Mouse (Mus musculus) C2C12 (cell line): ENCODE results near the gene Plekha5. TPM values are rescaled to one million over a fixed set of nuclear protein-coding genes. Genes with fewer than 3 reads are reported as not detected.
A peak's percentile ranks its signal among the peaks of the same experiment; 100 is the strongest.
"Not testable (repeated sequence)": the region's sequence is repeated elsewhere in the genome, so short reads cannot be mapped to it uniquely, and the experiment has no call there.

Source experiments
- H3K27me3 ChIP-seq: one replicate; pipeline ENCODE4 v1.6.1; 2011; ENCODE audit not compliant: control insufficient read depth, insufficient read depth, insufficient read length
- H3K36me3 ChIP-seq: one replicate; pipeline ENCODE4 v1.6.1; 2011; ENCODE audit not compliant: control insufficient read depth, insufficient read depth
- H3K4me3 ChIP-seq: one replicate; pipeline ENCODE4 v1.5.1; 2011; ENCODE audit warnings: mild to moderate bottlenecking, control low read depth; ENCODE audit not compliant: poor library complexity, insufficient read depth, severe bottlenecking
- H3K79me2 ChIP-seq: one replicate; pipeline ENCODE4 v1.6.1; 2011; ENCODE audit not compliant: control insufficient read depth, insufficient read depth
- H3K79me3 ChIP-seq: one replicate; pipeline ENCODE4 v1.6.1; 2011; ENCODE audit warnings: low read depth, control low read depth
- H3ac ChIP-seq: one replicate; pipeline ENCODE3; 2011; ENCODE audit warnings: low read depth; ENCODE audit not compliant: control insufficient read depth, insufficient read length
- CEBPB ChIP-seq: IDR thresholded peaks from one replicate; pipeline ENCODE4 v1.6.1; 2011; ENCODE audit warnings: low read depth, mild to moderate bottlenecking, control low read depth, moderate library complexity
- CTCF ChIP-seq: IDR thresholded peaks from one replicate; pipeline ENCODE4 v1.5.1; 2011; ENCODE audit not compliant: control insufficient read depth, insufficient read depth, insufficient read length
- FOSL1 ChIP-seq: IDR thresholded peaks from one replicate; pipeline ENCODE4 v1.8.0; 2011; ENCODE audit warnings: mild to moderate bottlenecking, low read length; ENCODE audit not compliant: poor library complexity, insufficient read depth, severe bottlenecking
- MAX ChIP-seq: IDR thresholded peaks from one replicate; pipeline ENCODE4 v1.6.1; 2011; ENCODE audit warnings: mild to moderate bottlenecking, control low read depth
- MYOD1 ChIP-seq: IDR thresholded peaks from one replicate; pipeline ENCODE4 v1.6.1; 2011; ENCODE audit warnings: low read depth; ENCODE audit not compliant: control insufficient read depth, insufficient read length
- MYOG ChIP-seq: IDR thresholded peaks from one replicate; pipeline ENCODE4 v1.6.1; 2011; ENCODE audit not compliant: control insufficient read depth, insufficient read length; ENCODE audit errors: extremely low read depth
- USF1 ChIP-seq: IDR thresholded peaks from one replicate; pipeline ENCODE4 v1.6.1; 2011; ENCODE audit warnings: low read depth, mild to moderate bottlenecking, control low read depth, moderate library complexity
- polyA plus RNA-seq: library from polyadenylated mRNA; unstranded; fragments of >200 nt; fragmentation: generic; extraction: Trizol; gene quantifications from one replicate; pipeline ENCODE4 v1.2.1, GENCODE M21; 2012; ENCODE audit warnings: missing spikeins

Plekha5 gene
- polyA plus RNA-seq, 1 experiment = 13.1 TPM

DNA sequence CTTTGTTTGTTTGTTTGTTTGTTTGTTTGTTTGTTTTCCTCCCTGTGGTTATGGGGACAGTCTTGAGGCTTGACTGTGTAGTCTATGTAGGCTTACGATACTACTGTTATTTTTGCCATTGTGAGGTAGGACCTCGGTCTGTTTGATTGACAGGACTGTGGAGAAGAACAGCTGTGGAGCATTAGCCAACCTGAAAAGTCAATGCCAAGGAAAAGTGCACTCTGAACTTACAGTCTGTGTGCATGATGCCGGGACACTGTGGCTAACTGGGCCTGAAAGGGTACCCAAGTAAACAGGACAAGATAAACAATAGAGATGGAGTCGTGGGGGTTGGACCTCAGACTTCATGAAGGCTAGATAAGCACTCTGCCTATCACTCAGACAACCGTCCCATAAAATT, 98.0 kb downstream of the Plekha5 start:
- TF ChIP-seq USF1 (no peak), CTCF (no peak), MYOG (no peak), FOSL1 (no peak), MYOD1 (peak; percentile 94)
- Histone ChIP-seq H3ac (no peak overlapping the region), H3K4me3 (no peak overlapping the region), H3K36me3 (peaks cover 5% of the 10 kb centered on the region), H3K79me2 (peaks cover 55% of the 10 kb centered on the region), H3K79me3 (peaks cover 14% of the 10 kb centered on the region), H3K27me3 (no peaks in the 10 kb centered on the region)

DNA sequence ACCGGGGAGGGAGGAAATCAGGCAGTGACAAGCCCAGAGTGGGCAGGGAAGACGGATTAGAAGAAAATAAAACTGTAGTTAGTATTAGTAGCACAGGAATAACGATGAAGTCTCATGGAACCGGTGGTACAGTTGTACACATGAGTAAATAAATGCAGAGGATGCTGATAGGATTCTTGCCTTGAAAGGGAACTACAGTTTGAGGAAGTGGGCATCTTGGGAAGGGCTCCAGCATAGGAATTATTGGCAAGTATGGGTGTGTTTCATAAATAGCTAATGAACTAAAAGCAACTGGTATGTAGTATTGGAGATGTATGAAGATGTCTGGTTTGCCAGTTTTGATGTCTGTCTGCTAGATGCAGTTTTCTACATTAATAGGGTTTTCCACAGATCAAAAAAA, 99.7 kb downstream of the Plekha5 start:
- H3ac ChIP-seq = no peak overlapping the region
- H3K4me3 ChIP-seq = no peak overlapping the region
- H3K27me3 ChIP-seq = no peaks in the 10 kb centered on the region
- no peak for TF ChIP-seq FOSL1
- peaks cover 47% of the 10 kb centered on the region for H3K79me2 ChIP-seq
- peaks cover 5% of the 10 kb centered on the region for H3K36me3 ChIP-seq
- H3K79me3 ChIP-seq = peaks cover 8% of the 10 kb centered on the region

DNA sequence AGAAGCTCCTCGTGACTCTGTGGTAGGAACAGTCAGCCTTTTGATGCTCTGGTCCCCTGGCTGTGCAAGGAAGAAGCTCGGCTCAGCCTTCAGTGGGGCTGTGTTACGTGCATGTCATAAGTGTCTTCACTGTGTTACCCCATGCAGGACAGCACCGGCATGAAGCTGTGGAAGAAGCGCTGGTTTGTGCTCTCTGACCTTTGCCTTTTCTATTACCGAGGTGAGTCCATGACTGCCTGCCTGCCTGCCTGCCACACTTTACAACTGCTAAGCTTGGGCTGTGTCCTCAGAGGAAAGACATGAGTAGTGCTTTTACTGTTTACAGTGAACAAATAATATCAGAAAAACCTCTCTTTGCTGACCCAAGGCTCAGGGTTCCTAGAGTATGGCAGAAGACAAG, 104.6 kb downstream of the Plekha5 start:
- TF ChIP-seq CEBPB (no peak), USF1 (no peak), MYOD1 (no peak), FOSL1 (no peak), CTCF (no peak), MYOG (no peak), MAX (no peak)
- H3ac ChIP-seq = no peak overlapping the region

DNA sequence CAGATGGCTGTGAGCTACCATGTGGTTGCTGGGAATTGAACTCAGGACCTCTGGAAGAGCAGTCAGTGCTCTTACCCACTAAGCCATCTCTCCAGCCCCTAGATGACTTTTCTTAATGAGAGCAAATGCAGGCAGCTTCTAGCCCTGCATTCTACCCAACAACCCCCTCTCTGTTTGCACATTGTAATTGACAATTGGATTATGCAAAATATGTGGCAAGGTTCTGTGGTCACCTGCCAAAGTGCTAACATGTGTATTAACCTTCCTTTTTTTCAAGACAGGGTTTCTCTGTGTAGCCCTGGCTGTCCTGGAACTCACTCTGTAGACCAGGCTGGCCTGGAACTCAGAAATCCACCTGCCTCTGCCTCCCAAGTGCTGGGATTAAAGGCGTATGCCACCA, 109.0 kb downstream of the Plekha5 start:
- H3K4me3 ChIP-seq, H3K27me3 ChIP-seq, H3ac ChIP-seq, H3K79me3 ChIP-seq, H3K36me3 ChIP-seq, H3K79me2 ChIP-seq: not testable (repeated sequence)

More for the DNA sequence above, 104.6 kb downstream of the Plekha5 start:
- peaks cover 4% of the 10 kb centered on the region for H3K79me2 ChIP-seq
- no peak overlapping the region for H3K4me3 ChIP-seq
- peaks cover 13% of the 10 kb centered on the region for H3K36me3 ChIP-seq
- H3K79me3 ChIP-seq = no peaks in the 10 kb centered on the region
- H3K27me3 ChIP-seq = no peaks in the 10 kb centered on the region

DNA sequence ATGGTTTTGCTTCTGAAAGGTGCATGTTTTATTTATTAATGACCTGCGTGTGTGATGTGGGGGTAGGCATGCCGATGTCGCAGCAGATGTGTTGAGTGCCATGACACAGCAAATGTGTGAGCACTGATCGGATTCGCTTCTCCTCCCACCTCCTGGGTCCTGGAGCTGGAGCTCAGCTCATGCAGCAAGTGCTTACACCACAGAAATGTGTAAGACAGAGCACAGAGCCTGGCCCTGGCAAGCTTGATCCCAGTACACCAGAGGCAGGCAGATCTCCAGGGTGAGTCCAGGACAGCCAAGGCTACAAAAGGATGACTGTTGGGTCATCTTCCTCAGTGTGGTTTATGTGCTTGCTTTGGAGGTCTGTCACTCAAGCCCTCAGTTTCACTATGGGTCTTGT, 109.8 kb downstream of the Plekha5 start:
- no peaks in the 10 kb centered on the region for H3K79me2 ChIP-seq
- no peak overlapping the region for H3ac ChIP-seq
- no peaks in the 10 kb centered on the region for H3K27me3 ChIP-seq
- H3K36me3 ChIP-seq = peaks cover 8% of the 10 kb centered on the region
- H3K4me3 ChIP-seq = no peak overlapping the region
- TF ChIP-seq USF1 (no peak), CTCF (no peak), MAX (no peak), CEBPB (no peak)
- H3K79me3 ChIP-seq = no peaks in the 10 kb centered on the region

DNA sequence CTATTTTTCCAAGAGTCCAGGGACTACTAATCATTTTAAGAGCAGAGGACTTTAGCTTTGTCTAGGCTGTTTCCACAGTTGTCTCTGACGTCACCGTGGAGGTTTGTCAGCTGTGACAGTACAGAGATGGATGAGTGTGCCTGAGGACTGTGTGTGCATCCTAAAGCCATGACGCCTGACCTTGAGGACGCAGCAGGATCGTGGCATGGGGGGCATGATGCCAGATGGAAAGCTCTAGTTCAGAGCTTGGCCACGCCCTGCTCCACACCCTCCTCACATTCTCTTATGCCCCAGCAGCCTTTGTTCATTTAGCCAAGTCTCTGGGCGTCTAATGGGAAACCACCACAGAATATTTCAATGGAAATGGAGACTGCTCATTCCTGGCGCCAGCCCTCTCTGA, 111.7 kb downstream of the Plekha5 start:
- no peak overlapping the region for H3ac ChIP-seq
- no peaks in the 10 kb centered on the region for H3K27me3 ChIP-seq
- H3K36me3 ChIP-seq = peaks cover under 1% of the 10 kb centered on the region
- H3K79me3 ChIP-seq = no peaks in the 10 kb centered on the region
- H3K79me2 ChIP-seq = no peaks in the 10 kb centered on the region
- H3K4me3 ChIP-seq = no peak overlapping the region
- TF ChIP-seq CTCF (no peak), MYOD1 (peak; percentile 75)

DNA sequence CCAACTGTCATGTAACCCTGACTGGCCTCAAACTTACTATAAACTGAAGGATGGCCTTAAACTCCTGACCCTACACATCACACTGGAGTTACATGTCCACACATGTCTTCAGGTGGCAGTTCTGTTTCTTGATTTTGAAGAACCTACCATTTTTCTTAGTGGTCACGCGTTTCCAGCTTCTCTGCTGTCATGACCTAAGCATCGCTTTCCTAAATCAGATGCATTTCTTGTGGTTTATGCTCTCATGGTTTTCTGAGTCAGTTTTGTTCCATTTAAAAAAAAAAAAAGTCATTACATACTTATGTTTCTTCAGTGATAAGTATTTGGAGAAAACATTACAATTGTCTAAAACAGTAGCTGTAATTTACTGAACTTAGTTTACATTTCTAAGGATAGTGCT, 118.1 kb downstream of the Plekha5 start:
- Histone ChIP-seq H3K36me3 (no peaks in the 10 kb centered on the region), H3K27me3 (no peaks in the 10 kb centered on the region), H3K4me3 (no peak overlapping the region), H3K79me2 (no peaks in the 10 kb centered on the region), H3ac (no peak overlapping the region), H3K79me3 (peaks cover 1% of the 10 kb centered on the region)
- TF ChIP-seq CEBPB = no peak
- TF ChIP-seq USF1 = no peak
- TF ChIP-seq MAX = no peak
- TF ChIP-seq FOSL1 = no peak
- TF ChIP-seq MYOD1 = no peak
- no peak for TF ChIP-seq MYOG
- TF ChIP-seq CTCF = no peak
